Mouse (Mus musculus): ENCODE data around the gene Cep72. TPM values are rescaled to one million over a fixed set of nuclear protein-coding genes. Genes with fewer than 3 reads are reported as not detected.
A peak's percentile ranks its signal among the peaks of the same experiment; 100 is the strongest.

Gene Cep72
- polyA plus RNA-seq, 1 experiment from 2014 or later: 10.7 TPM

- Histone ChIP-seq H3K4me3 (ENCODE audit: low read depth, low read length) (no peak overlapping the region), H3K9ac (ENCODE audit: low read depth, low read length) (no peak overlapping the region), H3K9me3 (ENCODE audit: control insufficient read depth, low read length) (no peaks in the 10 kb centered on the region), H3K27me3 (replicated peaks; ENCODE audit: control insufficient read depth, insufficient read depth, low read length) (no peaks in the 10 kb centered on the region), H3K27ac (replicated peaks; ENCODE audit: low read depth, low read length) (no peak overlapping the region), H3K4me2 (ENCODE audit: low read depth, low read length) (no peak overlapping the region), H3K4me1 (ENCODE audit: control insufficient read depth, insufficient read depth, low read length) (no peaks in the 10 kb centered on the region), H3K36me3 (ENCODE audit: control insufficient read depth, insufficient read depth, low read length) (peaks cover 28% of the 10 kb centered on the region)
- DNase-seq (ENCODE audit: low spot score): no peak
- 86% methylated on average over 1 of the region's 1 CpGs for WGBS
- ATAC-seq (ENCODE audit: low read depth): no peak
Observed at GRCm38 (mm10) chr13:74056194-74056593, 5.9 kb downstream of the Cep72 start.

- Histone ChIP-seq H3K27ac (replicated peaks; ENCODE audit: low read depth, low read length) (no peak overlapping the region), H3K36me3 (ENCODE audit: control insufficient read depth, insufficient read depth, low read length) (peaks cover 57% of the 10 kb centered on the region)
- no peak for ATAC-seq (ENCODE audit: low read depth)
Observed at GRCm38 (mm10) chr13:74039926-74040325, 22.2 kb downstream of the Cep72 start.

GRCm38 (mm10) chr13:74035776-74036175 lies 26.3 kb downstream of the Cep72 start:
- no peak overlapping the region for H3K4me3 ChIP-seq (ENCODE audit: low read depth, low read length)
- 85% methylated on average over 2 of the region's 2 CpGs for WGBS
- no peaks in the 10 kb centered on the region for H3K4me1 ChIP-seq (ENCODE audit: control insufficient read depth, insufficient read depth, low read length)
- no peak overlapping the region for H3K4me2 ChIP-seq (ENCODE audit: low read depth, low read length)
- H3K36me3 ChIP-seq (ENCODE audit: control insufficient read depth, insufficient read depth, low read length): peaks cover 30% of the 10 kb centered on the region
- H3K27me3 ChIP-seq (replicated peaks; ENCODE audit: control insufficient read depth, insufficient read depth, low read length): no peaks in the 10 kb centered on the region
- DNase-seq (ENCODE audit: low spot score) (no peak), ATAC-seq (ENCODE audit: low read depth) (no peak)
- H3K9me3 ChIP-seq (ENCODE audit: control insufficient read depth, low read length): no peaks in the 10 kb centered on the region
- H3K9ac ChIP-seq (ENCODE audit: low read depth, low read length): no peak overlapping the region
- no peak overlapping the region for H3K27ac ChIP-seq (replicated peaks; ENCODE audit: low read depth, low read length)

More at GRCm38 (mm10) chr13:74039926-74040325, 22.2 kb downstream of the Cep72 start:
- 91% methylated on average over 3 of the region's 3 CpGs for WGBS
- Histone ChIP-seq H3K9me3 (ENCODE audit: control insufficient read depth, low read length) (no peaks in the 10 kb centered on the region), H3K9ac (ENCODE audit: low read depth, low read length) (no peak overlapping the region), H3K27me3 (replicated peaks; ENCODE audit: control insufficient read depth, insufficient read depth, low read length) (no peaks in the 10 kb centered on the region), H3K4me2 (ENCODE audit: low read depth, low read length) (no peak overlapping the region), H3K4me3 (ENCODE audit: low read depth, low read length) (no peak overlapping the region), H3K4me1 (ENCODE audit: control insufficient read depth, insufficient read depth, low read length) (no peaks in the 10 kb centered on the region)
- no peak for DNase-seq (ENCODE audit: low spot score)

GRCm38 (mm10) chr13:74034756-74035155 lies 27.3 kb downstream of the Cep72 start:
- Histone ChIP-seq H3K9me3 (ENCODE audit: control insufficient read depth, low read length) (no peaks in the 10 kb centered on the region), H3K4me2 (ENCODE audit: low read depth, low read length) (no peak overlapping the region), H3K9ac (ENCODE audit: low read depth, low read length) (no peak overlapping the region), H3K27ac (replicated peaks; ENCODE audit: low read depth, low read length) (no peak overlapping the region), H3K36me3 (ENCODE audit: control insufficient read depth, insufficient read depth, low read length) (peaks cover 20% of the 10 kb centered on the region; the same call in 1 of the 2 replicates), H3K4me1 (ENCODE audit: control insufficient read depth, insufficient read depth, low read length) (no peaks in the 10 kb centered on the region), H3K4me3 (ENCODE audit: low read depth, low read length) (no peak overlapping the region), H3K27me3 (replicated peaks; ENCODE audit: control insufficient read depth, insufficient read depth, low read length) (no peaks in the 10 kb centered on the region)
- 85% methylated on average over 2 of the region's 2 CpGs for WGBS
- DNase-seq (ENCODE audit: low spot score) (no peak), ATAC-seq (ENCODE audit: low read depth) (no peak)

GRCm38 (mm10) chr13:74031133-74031532 lies 31.0 kb downstream of the Cep72 start:
- DNase-seq (ENCODE audit: low spot score) (no peak), ATAC-seq (ENCODE audit: low read depth) (no peak)
- H3K4me1 ChIP-seq (ENCODE audit: control insufficient read depth, insufficient read depth, low read length): no peaks in the 10 kb centered on the region
- WGBS: 82% methylated on average over 8 of the region's 8 CpGs
- H3K27ac ChIP-seq (replicated peaks; ENCODE audit: low read depth, low read length): no peak overlapping the region
- no peak overlapping the region for H3K4me2 ChIP-seq (ENCODE audit: low read depth, low read length)
- no peak overlapping the region for H3K9ac ChIP-seq (ENCODE audit: low read depth, low read length)
- H3K4me3 ChIP-seq (ENCODE audit: low read depth, low read length): no peak overlapping the region
- H3K9me3 ChIP-seq (ENCODE audit: control insufficient read depth, low read length): no peaks in the 10 kb centered on the region
- H3K36me3 ChIP-seq (ENCODE audit: control insufficient read depth, insufficient read depth, low read length): 0 out of 2 replicates have a peak, but pooled peaks cover 5% of the 10 kb centered on the region
- no peaks in the 10 kb centered on the region for H3K27me3 ChIP-seq (replicated peaks; ENCODE audit: control insufficient read depth, insufficient read depth, low read length)

GRCm38 (mm10) chr13:74030691-74031090 lies 31.4 kb downstream of the Cep72 start:
- no peak overlapping the region for H3K9ac ChIP-seq (ENCODE audit: low read depth, low read length)
- H3K4me3 ChIP-seq (ENCODE audit: low read depth, low read length): no peak overlapping the region
- DNase-seq (ENCODE audit: low spot score): no peak
- H3K27ac ChIP-seq (replicated peaks; ENCODE audit: low read depth, low read length): no peak overlapping the region
- H3K4me2 ChIP-seq (ENCODE audit: low read depth, low read length): no peak overlapping the region
- WGBS: 92% methylated on average over 7 of the region's 7 CpGs
- no peaks in the 10 kb centered on the region for H3K4me1 ChIP-seq (ENCODE audit: control insufficient read depth, insufficient read depth, low read length)
- ATAC-seq (ENCODE audit: low read depth): no peak
- 0 out of 2 replicates have a peak, but pooled peaks cover 2% of the 10 kb centered on the region for H3K36me3 ChIP-seq (ENCODE audit: control insufficient read depth, insufficient read depth, low read length)
- H3K27me3 ChIP-seq (replicated peaks; ENCODE audit: control insufficient read depth, insufficient read depth, low read length): no peaks in the 10 kb centered on the region
- no peaks in the 10 kb centered on the region for H3K9me3 ChIP-seq (ENCODE audit: control insufficient read depth, low read length)

GRCm38 (mm10) chr13:74029013-74029412 lies 33.1 kb downstream of the Cep72 start:
- DNase-seq (ENCODE audit: low spot score) (no peak), ATAC-seq (ENCODE audit: low read depth) (no peak)
- no peak overlapping the region for H3K27ac ChIP-seq (replicated peaks; ENCODE audit: low read depth, low read length)
- H3K4me3 ChIP-seq (ENCODE audit: low read depth, low read length): no peak overlapping the region
- H3K4me2 ChIP-seq (ENCODE audit: low read depth, low read length): no peak overlapping the region
- H3K36me3 ChIP-seq (ENCODE audit: control insufficient read depth, insufficient read depth, low read length): no peaks in the 10 kb centered on the region
- no peak overlapping the region for H3K9ac ChIP-seq (ENCODE audit: low read depth, low read length)
- no peaks in the 10 kb centered on the region for H3K9me3 ChIP-seq (ENCODE audit: control insufficient read depth, low read length)
- no peaks in the 10 kb centered on the region for H3K27me3 ChIP-seq (replicated peaks; ENCODE audit: control insufficient read depth, insufficient read depth, low read length)
- H3K4me1 ChIP-seq (ENCODE audit: control insufficient read depth, insufficient read depth, low read length): no peaks in the 10 kb centered on the region
- WGBS: 76% methylated on average over 2 of the region's 2 CpGs

GRCm38 (mm10) chr13:74028116-74028515 lies 34.0 kb downstream of the Cep72 start:
- no peak for DNase-seq (ENCODE audit: low spot score)
- Histone ChIP-seq H3K36me3 (ENCODE audit: control insufficient read depth, insufficient read depth, low read length) (no peaks in the 10 kb centered on the region), H3K27me3 (replicated peaks; ENCODE audit: control insufficient read depth, insufficient read depth, low read length) (no peaks in the 10 kb centered on the region), H3K4me1 (ENCODE audit: control insufficient read depth, insufficient read depth, low read length) (no peaks in the 10 kb centered on the region), H3K4me2 (ENCODE audit: low read depth, low read length) (no peak overlapping the region), H3K27ac (replicated peaks; ENCODE audit: low read depth, low read length) (no peak overlapping the region), H3K9me3 (ENCODE audit: control insufficient read depth, low read length) (no peaks in the 10 kb centered on the region), H3K4me3 (ENCODE audit: low read depth, low read length) (no peak overlapping the region), H3K9ac (ENCODE audit: low read depth, low read length) (no peak overlapping the region)
- ATAC-seq (ENCODE audit: low read depth): no peak
- whole genome bisulfite sequencing: 49% methylated on average over 2 of the region's 2 CpGs

GRCm38 (mm10) chr13:74026215-74026614 lies 35.9 kb downstream of the Cep72 start:
- Histone ChIP-seq H3K4me2 (ENCODE audit: low read depth, low read length) (no peak overlapping the region), H3K9ac (ENCODE audit: low read depth, low read length) (no peak overlapping the region), H3K4me3 (ENCODE audit: low read depth, low read length) (no peak overlapping the region), H3K27me3 (replicated peaks; ENCODE audit: control insufficient read depth, insufficient read depth, low read length) (no peaks in the 10 kb centered on the region), H3K4me1 (ENCODE audit: control insufficient read depth, insufficient read depth, low read length) (no peaks in the 10 kb centered on the region), H3K27ac (replicated peaks; ENCODE audit: low read depth, low read length) (no peak overlapping the region), H3K36me3 (ENCODE audit: control insufficient read depth, insufficient read depth, low read length) (no peaks in the 10 kb centered on the region), H3K9me3 (ENCODE audit: control insufficient read depth, low read length) (no peaks in the 10 kb centered on the region)
- 0% methylated on average over 2 of the region's 2 CpGs for WGBS
- peak; percentile 82 for ATAC-seq (ENCODE audit: low read depth)
- peak; percentile 79 for DNase-seq (ENCODE audit: low spot score)
